Mouse (Mus musculus) adrenal gland, postnatal 25 days (tissue): ENCODE results near the gene Ppp1r12c. TPM values are rescaled to one million over a fixed set of nuclear protein-coding genes. Genes with fewer than 3 reads are reported as not detected.
A peak's percentile ranks its signal among the peaks of the same experiment; 100 is the strongest.

Source experiments
- DNase-seq: peaks from one replicate; pipeline ENCODE4 v3.0.0; 2021; ENCODE audit warnings: mixed read lengths
- total RNA-seq: library from RNA; stranded (reverse); gene quantifications from 2 replicates; pipeline ENCODE4 v1.2.3, GENCODE M21; 2021

Ppp1r12c gene
- total RNA-seq, 1 experiment from 2014 or later: 98.3 TPM

GRCm38 (mm10) chr7:4492284-4493224, 8.9 kb downstream of the Ppp1r12c start:
- no peak for DNase-seq

GRCm38 (mm10) chr7:4491308-4491707, 10.2 kb downstream of the Ppp1r12c start:
- DNase-seq: no peak

GRCm38 (mm10) chr7:4482281-4482680, 19.2 kb downstream of the Ppp1r12c start:
- no peak for DNase-seq

GRCm38 (mm10) chr7:4479674-4480073, 21.8 kb downstream of the Ppp1r12c start:
- no peak for DNase-seq

GRCm38 (mm10) chr7:4478796-4479291, 22.6 kb downstream of the Ppp1r12c start:
- DNase-seq: no peak

GRCm38 (mm10) chr7:4478021-4478795, 23.3 kb downstream of the Ppp1r12c start:
- peak; percentile 69 for DNase-seq

GRCm38 (mm10) chr7:4473940-4474339, 27.5 kb downstream of the Ppp1r12c start:
- DNase-seq: no peak

- peak; percentile 84 for DNase-seq
These were observed 30.3 kb downstream of the Ppp1r12c start for GRCm38 (mm10) chr7:4471179-4471555.

GRCm38 (mm10) chr7:4470275-4471178, 31.0 kb downstream of the Ppp1r12c start:
- DNase-seq: peak; percentile 68

- no peak for DNase-seq
These were observed 33.7 kb downstream of the Ppp1r12c start for GRCm38 (mm10) chr7:4467801-4468200.

GRCm38 (mm10) chr7:4464194-4464824, 37.2 kb downstream of the Ppp1r12c start:
- DNase-seq: no peak

GRCm38 (mm10) chr7:4460576-4461434, 40.7 kb downstream of the Ppp1r12c start, which contains the start of gene Eps8l1:
TSS of gene Eps8l1 (plus strand) at chr7:4460674.
- DNase-seq: no peak

GRCm38 (mm10) chr7:4452644-4453043, 48.8 kb downstream of the Ppp1r12c start:
- no peak for DNase-seq

- no peak for DNase-seq
These were observed 52.3 kb downstream of the Ppp1r12c start for GRCm38 (mm10) chr7:4449211-4449610.

- DNase-seq: no peak
These were observed 53.0 kb downstream of the Ppp1r12c start for GRCm38 (mm10) chr7:4448439-4448838.

- DNase-seq: no peak
These were observed 54.3 kb downstream of the Ppp1r12c start for GRCm38 (mm10) chr7:4447138-4447537.

- peak; percentile 83 for DNase-seq
These were observed 56.2 kb downstream of the Ppp1r12c start, which contains the start of gene Rdh13 for GRCm38 (mm10) chr7:4445216-4445791. TSS of gene Rdh13 (minus strand) at chr7:4445649.

GRCm38 (mm10) chr7:4440549-4440948, 60.9 kb downstream of the Ppp1r12c start:
- no peak for DNase-seq

GRCm38 (mm10) chr7:4437721-4438120, 63.8 kb downstream of the Ppp1r12c start:
- no peak for DNase-seq

- DNase-seq: no peak
These were observed 69.5 kb downstream of the Ppp1r12c start for GRCm38 (mm10) chr7:4432026-4432425.
